Mouse (Mus musculus) mouse embryonic stem cell (cell line): ENCODE data around the gene Whrn.

Experiments used
- in situ Hi-C, 2 experiments: fragments of 300-500 bp; cut with MboI; formaldehyde crosslinking; loops; 1 replicate in 1 of 2; 3 replicates in 1 of 2; pipeline ENCODE4 v1.14.3; 2019 to 2020; ENCODE audit warnings: low sequenced_read_pairs in 2 of 2, low pct_unique_long_range_greater_than_20kb in 1 of 2, mixed read lengths in 1 of 2; ENCODE audit not compliant: unreplicated experiment in 1 of 2

Whrn gene

DNA sequence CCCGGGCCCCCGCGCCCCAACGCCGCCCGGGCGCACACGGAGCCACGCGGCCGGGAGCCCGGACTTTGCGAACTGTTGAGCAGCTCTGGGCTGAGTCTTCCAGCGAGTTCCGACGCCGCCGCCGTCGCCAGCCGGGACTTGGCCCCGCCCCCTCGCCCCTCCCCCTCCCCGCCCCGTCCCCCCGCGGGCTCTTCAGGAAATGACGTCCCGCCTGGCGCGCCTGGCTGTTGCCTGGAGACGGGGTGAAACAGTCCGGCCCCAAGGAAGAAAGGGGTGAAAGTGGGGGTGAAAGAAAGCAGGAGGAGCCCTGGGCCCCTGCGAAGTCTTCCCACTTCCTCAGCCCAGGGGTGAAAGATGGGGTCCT lies at the start of gene Whrn:
TSS of gene Whrn (minus strand) at position 77 of the 364 bp plus-strand sequence.
- in situ Hi-C loops, result no loop called here

DNA sequence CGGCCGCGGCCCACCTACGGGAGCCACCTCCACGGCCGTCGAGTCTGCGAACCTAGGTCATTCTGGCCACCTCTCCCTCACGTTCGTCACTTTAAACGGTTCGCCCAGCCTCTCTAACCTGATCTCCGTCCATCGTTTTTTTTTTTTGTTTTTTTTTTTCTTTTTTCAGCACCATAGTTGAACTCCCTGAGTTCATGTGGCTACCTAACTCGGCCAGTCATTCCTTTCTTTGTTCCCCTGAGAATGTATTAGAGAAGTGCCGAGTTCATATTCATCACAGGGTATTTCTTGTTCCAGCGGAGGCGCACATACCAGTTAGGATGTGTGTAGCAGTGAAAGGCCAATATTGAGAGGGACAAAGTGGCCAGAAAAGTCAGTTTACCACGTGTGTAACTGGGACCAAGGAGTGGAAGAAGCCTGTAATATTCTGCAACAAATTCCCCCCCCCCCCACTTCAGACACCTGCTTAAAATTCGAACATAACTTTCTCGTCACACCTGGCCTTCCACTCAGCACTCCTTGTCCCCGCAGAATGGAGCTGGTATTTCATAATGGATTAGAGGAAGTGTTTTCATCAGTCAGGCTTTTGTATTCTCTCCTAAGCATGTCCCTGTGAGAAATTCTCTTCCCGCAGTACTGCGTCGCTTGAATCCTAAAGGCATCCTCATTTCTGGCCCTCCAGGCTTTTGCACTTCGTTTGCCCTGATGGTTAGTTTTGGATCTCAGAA lies 49.6 kb upstream of the Whrn start:
- in situ Hi-C loops, result no loop called here

DNA sequence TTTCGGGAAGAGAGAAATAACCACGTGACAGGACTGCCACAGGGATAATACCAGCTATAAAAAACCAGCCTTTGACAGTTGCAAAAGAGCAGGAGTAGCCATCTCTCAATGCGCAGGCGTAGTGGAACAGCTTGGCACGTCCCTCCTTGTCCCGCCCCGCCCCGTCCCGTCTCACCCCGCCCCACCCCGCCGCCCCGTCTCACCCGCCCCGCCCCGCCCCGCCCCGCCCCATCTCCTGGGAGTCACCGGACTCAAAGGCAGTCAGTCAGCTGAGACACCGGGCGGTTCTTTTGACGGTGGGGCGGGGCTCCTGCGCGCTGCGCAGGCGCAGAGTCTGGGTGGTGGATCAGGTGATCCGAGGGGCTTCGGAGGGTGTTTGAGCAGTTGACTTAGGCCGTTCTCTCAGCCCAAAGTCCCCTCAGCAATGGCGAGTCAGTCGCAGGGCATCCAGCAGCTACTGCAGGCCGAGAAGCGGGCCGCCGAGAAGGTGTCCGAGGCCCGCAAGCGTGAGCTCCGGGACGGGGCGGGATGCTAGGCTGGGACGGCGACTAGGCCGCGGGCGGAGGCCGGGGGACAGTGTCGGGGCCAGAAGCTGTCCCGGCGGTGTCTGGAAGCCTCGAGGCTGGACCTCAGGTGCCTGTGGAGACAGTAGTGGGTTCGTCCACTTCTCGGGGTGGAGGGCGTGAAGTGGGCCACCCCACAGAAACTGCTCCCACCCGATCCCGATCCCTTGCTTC lies 48.9 kb upstream of the Whrn start, which contains the start of gene Atp6v1g1:
TSS of gene Atp6v1g1 (plus strand) at position 279 of the 737 bp plus-strand sequence.
- in situ Hi-C loops, result no loop called here

DNA sequence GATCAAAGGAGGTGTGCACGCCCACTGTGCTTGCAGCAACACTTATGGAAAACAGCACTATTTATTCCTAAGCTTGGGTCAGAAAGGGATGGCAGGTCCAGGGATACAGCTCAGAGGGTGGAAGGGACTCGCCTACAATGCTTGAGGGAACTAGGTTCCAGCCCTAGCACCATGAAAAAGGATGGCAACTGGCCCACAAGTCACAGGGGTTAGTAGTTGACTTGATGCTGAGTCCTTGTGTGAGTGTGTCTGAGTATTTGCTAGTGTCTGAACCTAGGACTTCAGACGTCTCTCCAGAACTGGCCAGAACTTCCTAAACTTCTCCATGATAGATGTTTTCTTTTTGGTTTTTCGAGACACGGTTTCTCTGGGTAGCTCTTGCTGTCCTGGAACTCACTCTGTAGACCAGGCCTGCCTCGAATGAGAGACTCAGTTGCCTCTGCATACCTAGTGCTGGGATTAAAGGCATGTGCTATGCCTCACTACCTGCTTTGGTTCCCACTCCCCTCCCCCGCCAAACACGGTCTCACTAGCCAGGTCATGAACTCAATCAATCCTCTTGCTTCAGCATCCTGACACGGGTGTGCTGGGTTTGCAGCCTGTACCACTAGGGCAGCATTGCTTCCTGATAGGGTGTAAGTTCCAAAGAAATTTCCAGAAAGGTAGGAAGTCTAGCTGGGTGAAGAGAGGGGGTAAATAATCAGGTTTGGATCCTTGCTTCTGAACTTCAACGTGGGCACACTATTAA lies 48.1 kb upstream of the Whrn start:
- in situ Hi-C loops, result no loop called here

DNA sequence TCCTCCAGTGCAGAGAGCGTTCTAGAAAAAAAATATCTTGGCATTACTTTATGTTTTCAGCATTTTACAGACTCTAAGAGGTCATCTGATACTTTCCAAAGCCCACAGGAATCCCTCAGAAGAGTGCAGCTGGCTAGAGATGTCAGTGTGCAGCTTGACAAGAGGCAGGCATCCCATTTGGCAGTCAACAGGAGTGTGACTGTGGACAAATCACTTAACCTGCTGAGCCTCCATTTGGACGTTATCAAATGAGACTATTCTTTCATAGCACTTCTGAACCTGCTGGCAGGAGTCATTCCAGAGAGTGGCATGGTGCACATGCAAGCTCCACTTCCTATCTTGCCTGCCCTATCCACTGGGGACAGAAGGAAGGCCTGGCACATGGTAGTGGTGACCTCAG lies 46.4 kb upstream of the Whrn start:
- in situ Hi-C loops, result no loop called here

DNA sequence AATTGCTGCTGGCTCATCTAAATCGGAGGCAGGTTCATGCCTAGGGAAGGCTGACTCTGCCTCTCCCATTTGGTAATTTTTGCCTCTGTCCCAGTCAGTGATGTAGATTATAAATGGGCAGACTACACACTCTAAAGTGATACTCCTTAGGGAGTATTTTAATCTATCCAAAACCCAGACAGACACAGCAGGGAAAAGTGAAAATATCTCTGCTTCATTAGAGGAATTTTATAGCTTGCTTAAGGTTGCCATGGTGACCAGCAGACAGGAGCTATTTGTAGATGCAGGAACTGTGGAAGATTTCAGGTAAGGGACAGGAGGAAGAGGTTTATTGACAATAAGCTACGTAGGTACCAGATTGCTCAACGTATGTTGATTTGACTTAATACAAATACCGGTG lies 41.8 kb upstream of the Whrn start:
- in situ Hi-C loops, result no loop called here

DNA sequence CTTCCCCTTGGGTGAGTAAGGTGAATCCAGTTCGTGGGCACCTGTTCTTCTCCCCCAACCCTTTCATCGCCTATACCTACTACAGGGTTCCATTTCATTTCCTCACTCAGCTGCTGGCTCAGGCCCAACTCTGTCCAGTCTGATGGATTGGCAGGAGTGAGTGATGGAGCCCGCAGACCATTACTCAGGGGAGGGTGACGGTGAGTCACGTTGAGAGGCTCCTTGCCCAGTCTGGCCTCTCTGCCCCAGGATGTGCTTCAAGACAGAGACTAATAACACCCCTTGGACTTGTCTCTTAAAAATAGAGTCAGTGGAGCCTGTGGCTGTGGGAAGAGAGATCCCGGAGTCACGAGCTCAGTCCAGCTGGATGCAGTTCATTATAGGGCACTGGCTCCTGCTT lies 34.6 kb upstream of the Whrn start:
- in situ Hi-C loops, result no loop called here

DNA sequence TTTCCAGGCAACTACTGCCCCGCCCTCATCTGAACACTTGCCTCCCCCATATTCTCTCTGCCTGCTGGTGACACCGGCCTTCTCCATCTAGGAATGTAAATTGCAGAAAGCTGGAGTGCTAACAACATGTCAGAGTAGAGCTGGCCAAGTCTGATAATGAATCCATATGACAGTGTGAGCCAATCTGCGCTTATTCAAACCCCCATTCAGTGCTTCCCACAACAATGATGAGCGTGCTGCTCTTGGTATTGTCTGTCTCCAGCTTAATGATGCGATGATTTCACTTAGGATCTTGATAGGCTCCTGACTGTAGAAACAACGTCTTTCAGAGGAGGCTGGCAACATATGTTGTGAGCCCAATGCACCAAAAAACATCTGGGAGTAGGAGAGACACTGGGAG lies 33.2 kb upstream of the Whrn start:
- in situ Hi-C loops, result no loop called here

DNA sequence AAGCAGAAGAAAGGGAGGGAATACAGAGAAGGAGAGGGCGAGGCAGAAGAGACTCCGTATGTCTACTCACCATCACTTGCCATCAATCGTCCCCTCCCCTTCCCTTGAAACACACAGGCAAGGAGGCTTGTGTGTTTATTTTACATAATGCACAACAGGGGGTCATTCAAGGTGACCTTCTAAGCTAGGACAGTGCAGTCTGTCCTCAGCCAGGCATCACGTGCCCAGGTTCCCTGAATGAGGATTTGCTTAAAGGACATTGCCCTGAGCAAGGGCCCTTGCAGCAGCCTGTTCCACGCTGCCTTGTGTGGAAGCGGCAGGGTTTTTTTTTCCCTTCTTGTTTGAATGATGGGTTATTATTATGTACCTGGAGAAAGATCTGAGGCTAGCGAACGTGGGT lies 29.7 kb upstream of the Whrn start:
- in situ Hi-C loops, result no loop called here

DNA sequence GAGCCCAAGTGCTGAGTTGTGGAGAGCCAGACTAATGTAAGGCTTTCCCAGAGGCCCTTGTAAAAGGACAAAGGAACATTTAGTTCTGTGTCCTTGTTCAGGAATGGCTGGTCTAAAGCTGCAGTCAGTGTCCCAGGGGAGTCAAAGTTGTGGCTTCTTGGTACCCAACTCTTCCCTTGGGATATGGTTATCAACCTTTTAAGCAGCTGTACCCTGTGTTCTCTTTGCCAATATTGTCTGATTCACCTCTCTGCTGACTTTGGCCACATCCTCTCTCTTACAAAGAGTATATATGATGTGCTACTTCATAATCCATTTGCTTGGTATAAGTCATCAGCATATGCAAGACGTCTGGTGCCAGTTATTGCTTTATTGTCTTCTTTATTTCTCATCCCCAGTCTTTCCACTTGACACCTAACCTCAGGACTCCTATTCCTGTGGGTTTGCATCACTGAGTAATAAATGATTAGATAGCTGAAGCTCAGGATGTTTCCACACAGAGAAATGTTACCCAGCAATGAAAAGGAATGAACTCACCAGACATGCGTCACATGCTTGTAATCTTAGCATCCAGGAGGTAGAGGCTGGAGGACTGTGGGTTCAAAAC lies 26.1 kb upstream of the Whrn start:
- in situ Hi-C loops, result loop anchor here in 1 of 2 experiments (25.0 kb wide), 2 partner anchors 90 to 415 kb away; partner anchors contain the start of genes Gm11213 and Tex48

DNA sequence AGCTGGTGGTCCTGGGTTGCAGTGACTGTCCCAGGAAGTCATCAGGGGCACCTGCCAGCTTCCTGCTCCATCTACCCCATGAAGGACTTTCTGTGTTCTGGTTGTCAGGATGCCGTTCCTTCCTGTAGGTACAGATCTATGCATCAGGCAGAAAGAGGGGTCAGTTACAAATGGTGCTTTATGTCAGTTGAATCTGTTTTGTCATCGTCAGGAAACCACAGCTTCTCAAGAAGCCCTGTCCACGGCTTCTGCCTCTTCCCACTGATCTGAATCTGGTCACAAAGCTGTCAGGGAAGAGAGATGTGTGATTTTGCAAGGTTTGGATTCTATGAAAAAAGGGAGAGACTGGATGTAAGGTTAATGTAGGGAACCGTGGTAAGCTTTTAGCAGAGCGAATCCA lies 19.2 kb upstream of the Whrn start:
- in situ Hi-C loops, result loop anchor here in 1 of 2 experiments (25.0 kb wide), 2 partner anchors 97 to 422 kb away; partner anchors contain the start of genes Gm11213 and Tex48

DNA sequence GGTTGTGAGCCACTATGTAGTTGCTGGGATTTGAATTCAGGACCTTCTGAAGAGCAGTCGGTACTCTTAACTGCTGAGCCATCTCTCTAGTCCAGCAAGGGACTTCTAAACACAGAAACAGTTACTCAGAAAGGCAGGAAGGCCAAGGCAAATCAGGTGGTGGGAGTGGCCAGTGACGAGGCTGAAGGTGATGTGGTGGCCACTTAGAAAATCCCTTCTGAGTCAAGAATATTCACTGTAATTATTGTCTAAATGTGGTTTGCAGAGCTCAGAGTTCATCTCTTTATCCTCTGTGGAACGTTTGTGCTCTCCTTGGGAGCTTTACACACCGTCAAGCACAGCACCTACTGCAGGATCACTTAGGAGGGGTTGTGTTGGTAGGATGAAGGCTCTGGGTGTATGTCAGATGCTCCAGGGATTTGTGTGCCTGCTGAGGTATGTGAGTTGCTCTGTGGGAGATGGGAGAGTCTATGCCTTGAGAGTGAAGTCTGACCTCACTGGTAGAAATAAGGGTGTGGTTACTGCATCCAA lies 18.7 kb upstream of the Whrn start:
- in situ Hi-C loops, result loop anchor here in 1 of 2 experiments (25.0 kb wide), 2 partner anchors 98 to 423 kb away; partner anchors contain the start of genes Gm11213 and Tex48

DNA sequence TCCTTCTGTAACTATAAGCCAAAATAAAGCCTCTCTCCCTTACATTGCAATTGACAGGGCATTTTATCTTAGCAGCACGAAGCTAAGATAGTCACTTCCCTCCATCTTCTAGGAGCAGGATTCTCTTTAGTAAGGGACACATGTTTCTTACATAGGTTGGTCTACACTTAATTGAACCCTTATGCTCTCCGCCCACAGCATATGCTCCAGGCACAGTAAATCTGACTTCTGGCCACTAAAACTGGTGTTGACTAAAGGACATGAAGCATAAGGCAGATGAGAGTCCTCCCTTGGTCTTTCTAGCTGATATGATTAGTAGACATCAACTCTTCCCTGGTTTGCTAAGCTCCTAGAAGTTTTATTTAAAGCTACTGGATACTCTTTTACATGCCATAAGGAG lies 17.1 kb upstream of the Whrn start:
- in situ Hi-C loops, result loop anchor here in 1 of 2 experiments (25.0 kb wide), 2 partner anchors 99 to 424 kb away; partner anchors contain the start of genes Gm11213 and Tex48

DNA sequence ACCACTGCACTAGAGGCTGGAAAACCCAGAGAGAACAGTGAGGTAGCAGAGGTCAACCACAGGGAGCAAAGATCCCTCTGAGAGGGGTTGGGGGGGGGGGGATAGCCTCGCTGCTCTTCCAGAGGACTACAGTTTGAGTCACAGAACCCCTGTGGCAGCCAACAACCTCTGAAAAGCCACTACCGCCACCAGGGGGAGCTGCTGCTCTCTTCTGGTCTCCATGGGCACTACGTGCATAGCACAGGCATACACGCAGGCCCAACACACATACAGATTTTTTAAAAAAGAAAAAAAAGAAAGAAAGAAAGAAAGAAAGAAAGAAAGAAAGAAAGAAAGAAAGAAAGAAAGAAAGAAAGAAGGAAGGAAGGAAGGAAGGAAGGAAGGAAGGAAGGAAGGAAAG lies 12.4 kb upstream of the Whrn start:
- in situ Hi-C loops, result loop anchor here in 1 of 2 experiments (25.0 kb wide), 2 partner anchors 104 to 429 kb away; partner anchors contain the start of genes Gm11213 and Tex48

DNA sequence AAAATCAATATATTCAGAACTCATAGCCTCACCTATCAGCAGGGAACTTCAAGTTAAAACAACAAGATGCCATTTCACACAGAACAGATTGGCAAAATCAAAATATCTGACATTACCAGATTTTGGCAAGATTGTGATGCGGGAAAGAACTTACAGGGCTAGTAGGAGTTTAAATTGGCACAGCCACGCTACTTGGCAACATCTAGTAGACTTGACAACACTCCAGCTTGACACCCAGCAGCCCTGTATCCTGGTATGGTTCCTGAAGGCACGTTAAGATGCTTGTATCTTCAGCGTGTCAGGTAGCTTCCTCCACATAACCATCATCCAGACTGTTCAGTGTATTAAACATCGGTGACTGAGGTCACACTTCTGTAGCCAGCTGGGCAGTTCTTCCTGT lies 11.7 kb upstream of the Whrn start:
- in situ Hi-C loops, result loop anchor here in 1 of 2 experiments (25.0 kb wide), 2 partner anchors 105 to 430 kb away; partner anchors contain the start of genes Gm11213 and Tex48

DNA sequence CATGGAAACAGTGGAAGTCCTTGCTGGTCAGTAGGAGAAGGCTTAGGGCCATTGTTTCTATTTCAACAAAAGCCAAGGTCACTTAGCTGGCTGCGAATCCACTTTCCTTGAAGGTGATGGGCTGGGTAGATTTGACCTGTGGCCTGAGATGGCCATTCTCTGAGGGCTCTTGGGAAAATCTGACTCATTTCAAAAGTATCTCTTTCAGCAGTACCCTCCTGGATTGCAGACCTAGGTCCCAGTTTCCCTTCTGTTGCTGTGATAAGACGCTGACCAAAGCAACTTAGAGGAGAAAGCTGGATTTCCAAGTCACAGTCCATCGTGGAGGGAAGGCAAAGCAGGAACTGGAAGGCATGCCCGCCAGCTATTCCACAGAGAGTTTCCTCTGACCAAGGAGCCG lies 8.2 kb upstream of the Whrn start:
- in situ Hi-C loops, result loop anchor here in 1 of 2 experiments (5.0 to 25.0 kb wide), 3 partner anchors 87 to 433 kb away; partner anchors contain the start of genes Gm11213 and Tex48

DNA sequence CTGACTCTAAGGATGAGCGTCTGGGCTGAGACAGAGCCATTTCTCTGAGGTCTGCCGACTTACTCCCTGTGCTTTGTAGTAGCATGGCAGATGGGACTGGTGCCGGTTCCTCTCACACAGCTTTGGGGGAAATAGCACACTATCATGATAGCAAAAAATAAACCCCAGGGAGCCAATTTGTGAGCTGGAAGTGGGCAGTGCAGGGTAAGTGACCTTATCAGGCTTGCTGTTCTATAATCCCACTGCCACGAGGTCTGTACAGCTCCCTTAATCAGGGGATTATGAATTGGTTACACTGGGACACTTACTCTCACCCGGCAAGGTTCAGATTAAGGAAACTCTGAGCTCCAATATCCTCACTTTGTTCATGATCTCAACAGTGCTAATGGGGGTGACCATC lies 5.3 kb upstream of the Whrn start:
- in situ Hi-C loops, result loop anchor here in 1 of 2 experiments (5.0 to 25.0 kb wide), 3 partner anchors 84 to 436 kb away; partner anchors contain the start of genes Gm11213 and Tex48

DNA sequence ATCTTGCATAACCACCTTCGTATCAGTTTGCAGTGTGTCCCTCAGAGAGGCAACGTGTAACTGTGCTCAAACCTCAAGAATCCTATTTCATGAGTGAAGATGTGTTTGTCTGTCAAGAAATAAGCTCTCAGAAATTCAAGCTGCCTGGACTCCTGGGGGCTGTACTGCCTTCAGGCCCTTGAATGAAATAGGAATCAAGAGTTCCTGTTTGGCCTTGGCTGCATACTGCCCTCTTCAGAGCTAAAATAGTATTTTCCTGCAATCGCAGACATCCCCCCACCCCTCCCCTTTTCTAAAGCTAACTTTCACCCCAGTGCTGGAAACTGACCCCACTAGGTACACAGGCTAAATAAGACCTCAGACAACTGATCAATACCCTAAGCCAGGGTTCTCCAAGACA lies 2.6 kb upstream of the Whrn start:
- in situ Hi-C loops, result no loop called here
